Mouse (Mus musculus): ENCODE results near the gene D5Ertd579e. TPM values are rescaled to one million over a fixed set of nuclear protein-coding genes. Genes with fewer than 3 reads are reported as not detected.

The D5Ertd579e gene
- polyA plus RNA-seq, 1 experiment from 2014 or later = 31.3 TPM

DNA sequence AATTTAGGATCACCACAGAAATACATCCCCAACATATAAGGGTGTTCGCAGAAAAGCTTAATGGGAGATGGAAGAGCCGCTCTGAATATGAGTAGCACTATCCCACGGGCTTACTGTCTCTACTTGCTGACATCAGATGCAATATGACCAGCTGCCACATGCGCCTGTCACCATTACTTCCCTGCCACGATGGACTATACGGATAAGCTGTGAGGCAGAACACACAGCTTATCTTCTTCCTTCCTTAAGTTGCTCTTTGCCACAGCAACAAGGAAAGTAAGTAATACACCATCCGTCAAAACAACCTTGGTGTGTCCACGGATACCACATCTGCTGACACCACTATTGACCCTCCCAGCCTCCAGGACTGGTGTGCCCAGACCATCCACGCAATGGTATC, 131.3 kb downstream of the D5Ertd579e start:
- H3K4me3 ChIP-seq = no peak overlapping the region
- 89% methylated on average over 9 of the region's 9 CpGs for WGBS
- H3K27ac ChIP-seq = no peak overlapping the region
- no peak for DNase-seq (ENCODE audit: extremely low spot score, low spot score)
- peaks cover 13% of the 10 kb centered on the region for H3K4me1 ChIP-seq
- H3K27me3 ChIP-seq (ENCODE audit: poor library complexity, severe bottlenecking) = no peaks in the 10 kb centered on the region
- H3K9me3 ChIP-seq = no peaks in the 10 kb centered on the region
- H3K36me3 ChIP-seq (replicated peaks) = no peaks in the 10 kb centered on the region

DNA sequence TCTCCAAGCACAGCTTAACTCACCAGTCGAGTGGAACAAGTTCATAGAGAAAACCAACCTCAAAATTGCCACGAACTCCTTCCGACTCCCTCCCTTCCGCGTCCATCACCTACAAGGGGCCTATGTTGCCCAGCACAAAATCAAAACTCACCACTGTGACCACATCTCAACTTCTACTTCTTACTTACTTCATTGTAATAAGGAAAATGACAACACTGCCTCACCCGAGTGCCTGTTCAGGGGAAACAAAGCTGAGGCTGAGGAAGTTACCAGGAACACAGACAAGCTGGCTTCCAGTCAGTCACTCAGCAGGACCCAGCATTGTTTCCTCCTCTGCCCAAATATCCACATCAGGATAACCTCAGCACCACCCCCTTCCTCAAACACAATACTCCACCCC, 132.1 kb downstream of the D5Ertd579e start:
- DNase-seq (ENCODE audit: extremely low spot score, low spot score) = no peak
- Histone ChIP-seq H3K36me3 (replicated peaks) (no peaks in the 10 kb centered on the region), H3K4me3 (no peak overlapping the region), H3K27ac (no peak overlapping the region), H3K4me1 (peaks cover 13% of the 10 kb centered on the region), H3K27me3 (ENCODE audit: poor library complexity, severe bottlenecking) (no peaks in the 10 kb centered on the region), H3K9me3 (no peaks in the 10 kb centered on the region)
- WGBS = 88% methylated on average over 6 of the region's 6 CpGs

DNA sequence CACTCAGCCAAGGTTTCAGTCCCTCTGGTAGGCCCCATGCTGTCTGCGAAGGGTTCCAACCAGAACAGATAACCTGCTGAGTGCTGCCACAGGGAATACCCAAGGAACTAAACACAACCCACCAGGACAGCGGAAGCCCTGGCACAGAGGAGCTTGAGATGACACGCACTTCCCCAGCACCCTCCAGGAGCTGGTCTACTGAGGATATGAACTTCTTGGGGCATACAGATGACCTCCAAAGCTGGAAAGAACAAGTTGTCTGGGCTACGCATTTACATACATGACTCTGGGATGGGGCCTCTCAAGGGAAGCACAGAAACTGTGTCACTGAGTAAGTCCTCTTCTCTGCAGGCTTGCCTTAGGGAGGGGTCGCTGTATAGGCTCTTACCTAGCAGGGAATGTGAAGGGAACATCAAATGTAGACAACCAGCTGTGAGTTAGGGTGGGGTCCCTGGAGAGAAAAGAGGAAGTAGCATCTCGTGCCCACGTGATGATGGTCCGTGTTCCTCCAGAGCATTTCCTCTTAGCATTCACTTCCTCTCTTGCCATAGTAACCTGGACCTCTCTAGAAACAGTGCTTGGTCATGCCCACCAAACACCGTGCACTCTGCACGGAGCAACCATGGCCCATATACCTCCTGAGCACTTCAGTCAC, 132.9 kb downstream of the D5Ertd579e start:
- Histone ChIP-seq H3K27me3 (ENCODE audit: poor library complexity, severe bottlenecking) (no peaks in the 10 kb centered on the region), H3K4me3 (no peak overlapping the region), H3K9me3 (no peaks in the 10 kb centered on the region), H3K27ac (no peak overlapping the region), H3K36me3 (replicated peaks) (no peaks in the 10 kb centered on the region), H3K4me1 (peaks cover 14% of the 10 kb centered on the region)
- 90% methylated on average over 10 of the region's 10 CpGs for WGBS
- DNase-seq (ENCODE audit: extremely low spot score, low spot score) = no peak

DNA sequence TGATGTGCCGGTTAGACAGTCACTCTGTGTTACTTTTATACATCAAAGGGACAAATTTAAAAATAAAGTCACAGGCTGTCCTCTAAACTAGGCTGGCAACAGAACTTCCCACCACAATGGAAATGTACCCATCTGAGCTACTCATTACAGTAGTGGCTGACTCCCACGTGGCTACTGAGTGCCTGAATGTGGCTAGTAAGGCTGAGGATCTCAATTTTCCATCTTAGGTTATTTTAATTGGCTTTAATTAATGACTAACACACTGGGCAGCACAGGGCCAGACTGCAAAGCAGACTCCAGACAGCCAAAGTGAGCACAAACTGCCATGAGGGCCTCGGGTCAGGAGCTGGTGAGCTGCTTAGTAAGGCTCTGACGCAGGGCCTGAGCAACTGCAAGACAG, 134.3 kb downstream of the D5Ertd579e start:
- WGBS = 93% methylated on average over 4 of the region's 4 CpGs
- no peaks in the 10 kb centered on the region for H3K36me3 ChIP-seq (replicated peaks)
- no peak overlapping the region for H3K27ac ChIP-seq
- no peak overlapping the region for H3K4me3 ChIP-seq
- H3K4me1 ChIP-seq = peaks cover 12% of the 10 kb centered on the region
- no peaks in the 10 kb centered on the region for H3K27me3 ChIP-seq (ENCODE audit: poor library complexity, severe bottlenecking)
- DNase-seq (ENCODE audit: extremely low spot score, low spot score) = no peak
- H3K9me3 ChIP-seq = no peaks in the 10 kb centered on the region

DNA sequence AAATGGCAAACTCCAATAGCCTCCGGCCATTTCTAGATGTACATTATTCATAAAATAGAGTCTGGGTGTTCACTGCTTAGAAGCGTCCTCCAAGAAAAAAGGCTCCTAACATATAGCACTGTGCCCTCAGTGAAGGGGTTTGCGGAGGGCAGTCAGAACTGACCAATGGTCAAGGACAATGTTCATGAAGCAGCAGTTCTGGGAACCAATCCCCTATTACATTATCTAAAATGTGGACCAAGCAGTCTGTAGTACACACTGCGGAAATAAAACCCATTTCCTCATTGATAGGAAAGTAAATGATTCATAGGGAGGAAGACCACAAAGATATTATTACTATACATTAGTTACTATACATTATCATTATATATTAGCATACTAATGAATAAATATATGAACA, 135.3 kb downstream of the D5Ertd579e start:
- no peaks in the 10 kb centered on the region for H3K9me3 ChIP-seq
- peaks cover 12% of the 10 kb centered on the region for H3K4me1 ChIP-seq
- no peaks in the 10 kb centered on the region for H3K27me3 ChIP-seq (ENCODE audit: poor library complexity, severe bottlenecking)
- WGBS = 92% methylated on average over 4 of the region's 4 CpGs
- no peak overlapping the region for H3K4me3 ChIP-seq
- no peak for DNase-seq (ENCODE audit: extremely low spot score, low spot score)
- H3K27ac ChIP-seq = no peak overlapping the region
- H3K36me3 ChIP-seq (replicated peaks) = no peaks in the 10 kb centered on the region

DNA sequence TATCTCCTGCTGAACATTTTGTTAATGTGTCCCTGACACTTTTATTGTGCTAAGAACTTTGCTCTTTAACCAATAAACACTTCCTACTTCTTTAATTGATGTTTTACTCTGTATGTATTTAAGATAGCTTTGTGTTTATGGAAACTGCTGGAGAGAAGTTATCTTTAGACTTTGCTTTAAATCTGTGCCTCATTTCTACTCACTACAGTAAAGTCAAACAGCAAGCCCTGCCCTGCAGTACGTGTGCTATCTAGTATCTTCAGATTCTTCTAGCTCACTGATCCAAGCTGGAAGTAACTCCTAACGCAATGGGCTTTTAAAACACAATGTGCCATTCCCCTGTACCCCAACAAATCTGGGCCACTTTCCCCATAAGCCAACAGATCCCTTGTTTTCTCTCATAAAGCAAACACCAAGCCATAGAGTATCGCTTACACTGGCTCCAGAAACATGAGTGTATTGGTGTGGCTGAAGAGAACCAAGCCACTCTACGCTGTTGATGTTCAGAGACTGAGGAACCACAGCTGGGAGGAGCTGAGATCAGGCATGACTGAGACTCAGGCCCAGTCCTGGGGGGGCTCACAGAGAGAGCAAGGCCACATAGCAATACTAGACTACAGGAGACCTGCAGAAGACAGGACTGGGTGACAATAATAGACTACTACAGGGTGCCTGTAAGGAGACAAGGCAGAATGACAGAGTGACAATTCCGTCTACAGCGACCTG, 136.2 kb downstream of the D5Ertd579e start:
- DNase-seq (ENCODE audit: extremely low spot score, low spot score) = no peak
- H3K27ac ChIP-seq = no peak overlapping the region
- no peaks in the 10 kb centered on the region for H3K27me3 ChIP-seq (ENCODE audit: poor library complexity, severe bottlenecking)
- no peak overlapping the region for H3K4me3 ChIP-seq
- peaks cover 12% of the 10 kb centered on the region for H3K4me1 ChIP-seq
- H3K36me3 ChIP-seq (replicated peaks) = no peaks in the 10 kb centered on the region
- no peaks in the 10 kb centered on the region for H3K9me3 ChIP-seq
- 87% methylated on average over 6 of the region's 6 CpGs for WGBS

DNA sequence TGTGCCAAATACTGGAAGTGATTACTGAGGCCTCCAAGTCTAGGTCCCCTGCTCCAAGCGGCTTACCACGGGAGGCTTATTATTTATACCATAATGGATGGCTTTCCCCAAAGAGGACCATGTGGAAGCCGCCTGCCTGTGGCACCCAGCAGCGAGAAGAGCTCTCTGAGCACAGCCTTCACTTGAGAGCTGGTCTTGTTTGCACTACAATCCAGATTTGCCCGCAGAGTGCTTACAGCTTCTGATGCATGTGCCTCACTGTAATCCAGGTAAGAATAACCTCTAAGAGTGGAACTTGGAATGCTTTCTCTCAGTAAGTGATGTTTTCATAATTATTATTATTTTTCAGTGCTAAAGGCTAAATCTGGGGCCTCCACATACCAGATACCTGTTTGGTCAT, 136.7 kb downstream of the D5Ertd579e start:
- Histone ChIP-seq H3K4me1 (peaks cover 12% of the 10 kb centered on the region), H3K36me3 (replicated peaks) (no peaks in the 10 kb centered on the region), H3K4me3 (no peak overlapping the region), H3K27me3 (ENCODE audit: poor library complexity, severe bottlenecking) (no peaks in the 10 kb centered on the region), H3K27ac (no peak overlapping the region), H3K9me3 (no peaks in the 10 kb centered on the region)
- 83% methylated on average over 5 of the region's 5 CpGs for WGBS
- no peak for DNase-seq (ENCODE audit: extremely low spot score, low spot score)

DNA sequence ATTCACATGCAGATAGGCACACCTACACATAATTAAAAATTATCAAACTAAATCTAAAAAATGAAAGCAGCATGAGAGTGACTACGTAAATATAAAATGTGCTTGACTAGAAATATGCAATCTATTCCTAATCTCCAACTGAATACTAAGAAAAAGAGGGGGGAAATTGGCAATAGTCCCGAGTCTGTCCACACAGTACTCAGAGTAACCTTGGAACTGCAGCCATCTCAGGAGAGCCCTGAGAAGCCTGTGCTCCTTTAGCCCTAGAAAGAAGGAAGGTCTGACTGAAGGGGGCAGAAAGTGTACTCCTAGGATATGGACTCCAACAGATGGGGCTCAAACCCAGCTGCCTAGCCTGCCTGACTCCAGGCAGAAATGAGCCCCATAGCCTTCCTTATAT, 137.3 kb downstream of the D5Ertd579e start:
- DNase-seq (ENCODE audit: extremely low spot score, low spot score) = no peak
- Histone ChIP-seq H3K27ac (no peak overlapping the region), H3K4me3 (no peak overlapping the region), H3K36me3 (replicated peaks) (no peaks in the 10 kb centered on the region), H3K9me3 (no peaks in the 10 kb centered on the region), H3K4me1 (peaks cover 9% of the 10 kb centered on the region), H3K27me3 (ENCODE audit: poor library complexity, severe bottlenecking) (no peaks in the 10 kb centered on the region)
- WGBS = 99% methylated on average over 2 of the region's 2 CpGs

DNA sequence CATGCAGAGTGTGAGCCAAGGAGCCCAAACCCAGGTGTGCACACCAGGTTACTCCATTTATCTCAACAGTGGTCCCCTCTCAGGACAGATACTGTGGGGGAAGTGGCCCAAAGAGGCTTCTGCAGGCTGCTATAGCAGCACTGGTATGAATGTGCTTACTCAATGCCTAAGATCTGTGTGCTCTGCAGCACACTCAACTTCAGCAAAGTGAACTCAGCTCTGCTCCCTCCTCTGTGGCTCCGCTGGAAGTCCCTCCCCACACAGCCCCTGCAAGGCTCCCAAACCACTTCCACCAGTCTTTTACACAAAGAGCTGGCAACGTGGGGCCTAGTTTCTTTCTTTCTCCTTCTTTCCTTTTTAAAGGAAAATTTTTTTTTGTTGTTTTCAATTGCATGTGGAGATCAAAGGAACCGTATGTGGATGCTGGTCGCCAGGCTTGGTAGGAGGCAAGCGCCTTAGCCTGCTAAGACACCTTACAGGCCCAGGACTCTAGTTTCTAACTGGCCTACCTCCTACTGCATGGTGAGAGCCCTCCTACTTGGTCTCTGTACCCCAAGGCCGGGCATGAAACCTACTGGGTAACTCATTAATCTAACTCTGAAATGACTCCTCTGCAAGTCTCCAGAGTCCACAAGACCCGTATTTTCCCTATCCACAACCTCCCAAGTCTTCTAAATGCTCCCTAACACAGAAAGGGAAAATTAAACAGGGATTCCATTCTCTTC, 138.1 kb downstream of the D5Ertd579e start:
- H3K27me3 ChIP-seq (ENCODE audit: poor library complexity, severe bottlenecking) = no peaks in the 10 kb centered on the region
- WGBS = 53% methylated on average over 7 of the region's 7 CpGs
- H3K36me3 ChIP-seq (replicated peaks) = no peaks in the 10 kb centered on the region
- peak overlapping the region; percentile 49; the same call in 1 of the 2 replicates for H3K27ac ChIP-seq
- H3K4me3 ChIP-seq = no peak overlapping the region
- no peak for DNase-seq (ENCODE audit: extremely low spot score, low spot score)
- H3K9me3 ChIP-seq = no peaks in the 10 kb centered on the region
- peaks cover 9% of the 10 kb centered on the region for H3K4me1 ChIP-seq

DNA sequence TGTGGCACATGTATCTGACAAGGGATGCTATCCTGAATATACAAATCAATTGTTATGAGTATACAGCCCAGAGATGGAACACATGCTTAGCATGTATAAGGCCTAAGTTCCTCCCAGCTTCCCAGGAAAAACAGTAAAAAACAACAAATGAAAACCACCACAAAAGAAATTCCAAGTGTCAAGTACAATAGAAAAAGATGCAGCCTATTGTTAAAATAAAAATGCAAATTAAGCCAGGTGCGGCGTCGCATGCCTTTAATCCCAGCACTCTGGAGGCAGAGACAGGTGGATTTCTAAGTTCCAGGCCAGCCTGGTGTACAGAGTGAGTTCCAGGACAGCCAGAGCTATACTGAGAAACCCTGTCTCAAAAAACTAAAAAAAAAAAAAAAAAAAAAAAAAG, 138.9 kb downstream of the D5Ertd579e start:
- Histone ChIP-seq H3K27me3 (ENCODE audit: poor library complexity, severe bottlenecking) (no peaks in the 10 kb centered on the region), H3K36me3 (replicated peaks) (no peaks in the 10 kb centered on the region), H3K4me3 (no peak overlapping the region), H3K27ac (no peak overlapping the region), H3K9me3 (no peaks in the 10 kb centered on the region), H3K4me1 (peaks cover 9% of the 10 kb centered on the region)
- DNase-seq (ENCODE audit: extremely low spot score, low spot score) = no peak
- WGBS = 74% methylated on average over 3 of the region's 3 CpGs

DNA sequence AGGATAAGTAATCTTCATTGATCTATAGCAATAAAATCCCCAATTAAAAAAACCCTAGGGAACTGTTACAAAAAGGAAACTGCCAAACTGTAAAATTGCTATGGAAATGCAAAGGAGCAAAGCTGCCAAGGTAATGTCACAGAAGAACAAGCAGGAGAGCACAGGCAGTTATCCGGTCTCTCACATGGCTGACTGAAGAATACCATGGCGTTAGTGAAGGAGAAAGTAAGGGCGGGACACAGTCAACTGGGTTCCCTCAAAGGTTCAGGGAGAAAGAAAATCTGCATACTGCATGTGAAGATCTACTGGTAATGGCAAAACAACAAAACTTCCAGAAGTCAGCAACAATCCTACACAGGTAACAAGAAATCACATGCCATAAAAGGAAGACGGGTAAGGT, 139.5 kb downstream of the D5Ertd579e start:
- Histone ChIP-seq H3K27ac (no peak overlapping the region), H3K4me3 (no peak overlapping the region), H3K4me1 (peaks cover 9% of the 10 kb centered on the region), H3K9me3 (no peaks in the 10 kb centered on the region), H3K36me3 (replicated peaks) (no peaks in the 10 kb centered on the region), H3K27me3 (ENCODE audit: poor library complexity, severe bottlenecking) (no peaks in the 10 kb centered on the region)
- DNase-seq (ENCODE audit: extremely low spot score, low spot score) = no peak
- 82% methylated on average over 4 of the region's 4 CpGs for WGBS

DNA sequence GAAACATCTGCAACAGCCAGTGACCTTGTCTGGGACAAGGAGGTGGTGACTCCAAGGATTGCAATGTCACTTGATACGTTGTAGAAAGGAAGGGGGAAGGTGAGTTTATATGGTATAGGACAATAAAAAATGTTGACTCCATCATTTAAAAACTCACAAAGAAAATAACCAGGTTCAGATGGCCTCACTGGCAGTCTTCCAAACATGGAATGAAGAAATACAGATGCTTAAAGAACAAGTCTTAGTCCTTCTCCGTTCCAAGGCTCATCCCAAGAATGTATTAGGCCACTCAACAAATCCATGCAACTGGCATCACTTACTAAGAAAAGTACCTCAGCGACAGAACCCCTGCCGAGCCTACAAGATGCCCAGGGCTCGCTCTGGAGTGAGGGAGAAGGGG, 141.3 kb downstream of the D5Ertd579e start:
- Histone ChIP-seq H3K4me3 (no peak overlapping the region), H3K27ac (no peak overlapping the region), H3K27me3 (ENCODE audit: poor library complexity, severe bottlenecking) (no peaks in the 10 kb centered on the region), H3K36me3 (replicated peaks) (no peaks in the 10 kb centered on the region), H3K4me1 (peaks cover 10% of the 10 kb centered on the region), H3K9me3 (no peaks in the 10 kb centered on the region)
- DNase-seq (ENCODE audit: extremely low spot score, low spot score) = no peak
- WGBS = 86% methylated on average over 5 of the region's 5 CpGs

DNA sequence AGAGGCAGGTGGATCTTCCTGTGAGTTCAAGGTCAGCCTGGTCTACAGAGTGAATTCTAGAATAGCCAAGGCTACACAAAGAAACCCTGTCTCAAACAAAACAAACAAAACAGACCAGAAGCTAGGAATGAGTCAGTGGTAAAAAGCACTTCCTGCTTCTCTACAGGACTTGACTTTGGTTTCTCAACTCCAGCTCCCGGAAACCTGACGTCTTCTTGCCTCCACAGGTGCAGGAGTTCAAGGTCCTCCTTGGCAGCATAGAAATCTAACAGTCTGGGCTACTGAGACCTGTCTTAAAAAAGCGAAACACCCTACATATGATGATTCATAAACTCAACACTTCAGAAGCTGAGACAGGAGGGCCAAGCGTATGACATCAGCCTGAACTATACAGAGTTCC, 141.9 kb downstream of the D5Ertd579e start:
- H3K36me3 ChIP-seq (replicated peaks) = no peaks in the 10 kb centered on the region
- 90% methylated on average over 4 of the region's 4 CpGs for WGBS
- peaks cover 16% of the 10 kb centered on the region for H3K4me1 ChIP-seq
- no peaks in the 10 kb centered on the region for H3K9me3 ChIP-seq
- no peak overlapping the region for H3K4me3 ChIP-seq
- no peaks in the 10 kb centered on the region for H3K27me3 ChIP-seq (ENCODE audit: poor library complexity, severe bottlenecking)
- H3K27ac ChIP-seq = no peak overlapping the region
- DNase-seq (ENCODE audit: extremely low spot score, low spot score) = no peak
